Mouse (Mus musculus) thymus, adult 2 months (tissue): ENCODE results near the gene Vmn1r202. TPM values are rescaled to one million over a fixed set of nuclear protein-coding genes. Genes with fewer than 3 reads are reported as not detected.
"Not testable (repeated sequence)": the region's sequence is repeated elsewhere in the genome, so short reads cannot be mapped to it uniquely, and the experiment has no call there.

Source experiments
- DNase-seq: peaks from one replicate; pipeline ENCODE4 v3.0.0; 2021
- H3K27ac ChIP-seq: fragments of 200-500 bp; 2 replicates; pipeline ENCODE4 v1.5.1; 2012; ENCODE audit warnings: low read length, control low read depth; ENCODE audit not compliant: control insufficient read depth, insufficient read depth
- H3K27me3 ChIP-seq: fragments of 200-500 bp; 2 replicates; pipeline ENCODE4 v1.6.1; 2012; ENCODE audit warnings: mild to moderate bottlenecking, low read length, moderate library complexity, mixed read lengths; ENCODE audit not compliant: control insufficient read depth, insufficient read depth
- H3K36me3 ChIP-seq: fragments of 200-500 bp; 2 replicates; pipeline ENCODE4 v1.6.1; 2012; ENCODE audit warnings: mild to moderate bottlenecking, low read length, moderate library complexity; ENCODE audit not compliant: control insufficient read depth, insufficient read depth
- H3K4me1 ChIP-seq: fragments of 200-500 bp; replicated peaks from 2 replicates; pipeline ENCODE4 v1.6.1; 2012; ENCODE audit warnings: low read length; ENCODE audit not compliant: control insufficient read depth, insufficient read depth
- H3K4me3 ChIP-seq: fragments of 200-500 bp; 2 replicates; pipeline ENCODE4 v1.5.1; 2012; ENCODE audit warnings: mild to moderate bottlenecking, low read length, control low read depth, moderate library complexity; ENCODE audit not compliant: control insufficient read depth, insufficient read depth
- CTCF ChIP-seq: fragments of 200-500 bp; IDR thresholded peaks from 2 replicates; pipeline ENCODE4 v1.5.1; 2012; ENCODE audit warnings: mild to moderate bottlenecking, control low read depth, low read length, moderate library complexity, borderline replicate concordance; ENCODE audit not compliant: control insufficient read depth, poor library complexity, insufficient read depth; ENCODE audit errors: extremely low read depth
- POLR2A ChIP-seq: fragments of 200-500 bp; IDR thresholded peaks from 2 replicates; pipeline ENCODE4 v1.6.1; 2012; ENCODE audit warnings: mild to moderate bottlenecking, low read length, control low read depth, moderate library complexity; ENCODE audit not compliant: control insufficient read depth, poor library complexity, insufficient read depth; ENCODE audit errors: extremely low read depth
- WGBS: fragments of 180-500 bp; shearing (Covaris S2); methylation state at CpG from one replicate; pipeline ENCODE4 v1.1.7; 2018; 5-methylcytosine and 5-hydroxymethylcytosine counted together
- polyA plus RNA-seq: library from polyadenylated mRNA; depleted of rRNA; stranded (reverse); fragments of >200 nt; gene quantifications from 2 replicates; pipeline ENCODE4 v1.2.3, GENCODE M21; 2012; rRNA removed

The Vmn1r202 gene
- polyA plus RNA-seq = 0.04 TPM in 1 of 2 replicates, not detected in the other

GRCm38 (mm10) chr13:22505281-22505680, at the start of gene Vmn1r202:
Gene Vmn1r202 (minus strand): TSS chr13:22505381.
- no peaks in the 10 kb centered on the region for H3K4me1 ChIP-seq
- H3K27me3 ChIP-seq = no peaks in the 10 kb centered on the region
- no peak within 1 kb of the TSS for H3K4me3 ChIP-seq
- no peak within 1 kb of the TSS for H3K27ac ChIP-seq
- no peak for TF ChIP-seq POLR2A
- TF ChIP-seq CTCF = no peak
- H3K36me3 ChIP-seq = no peaks in the 10 kb centered on the region
- DNase-seq = no peak

- not testable (repeated sequence) for H3K27me3 ChIP-seq, DNase-seq, H3K27ac ChIP-seq, H3K4me1 ChIP-seq, H3K4me3 ChIP-seq, H3K36me3 ChIP-seq
- WGBS = 75% methylated on average over 1 of the region's 1 CpGs
Measured at GRCm38 (mm10) chr13:22552898-22553297, 47.7 kb upstream of the Vmn1r202 start, which contains the start of gene Vmn1r204. Gene Vmn1r204 (plus strand): TSS chr13:22553198.

GRCm38 (mm10) chr13:22517814-22518213, 12.6 kb upstream of the Vmn1r202 start, which contains the start of gene Vmn1r203:
Gene Vmn1r203 (plus strand): TSS chr13:22518114.
- Histone ChIP-seq H3K4me1 (no peaks in the 10 kb centered on the region), H3K27me3 (no peaks in the 10 kb centered on the region), H3K36me3 (no peaks in the 10 kb centered on the region), H3K27ac (no peak within 1 kb of the TSS), H3K4me3 (no peak within 1 kb of the TSS)
- TF ChIP-seq CTCF (no peak), POLR2A (no peak)
- DNase-seq = no peak

GRCm38 (mm10) chr13:22502431-22502830, 2.8 kb downstream of the Vmn1r202 start:
- Histone ChIP-seq H3K4me3 (no peak overlapping the region), H3K4me1 (no peaks in the 10 kb centered on the region), H3K27ac (no peak overlapping the region), H3K27me3 (no peaks in the 10 kb centered on the region), H3K36me3 (no peaks in the 10 kb centered on the region)
- DNase-seq = no peak
- TF ChIP-seq POLR2A = no peak
- no peak for TF ChIP-seq CTCF
- 70% methylated on average over 3 of the region's 3 CpGs for WGBS

- no peaks in the 10 kb centered on the region for H3K36me3 ChIP-seq
- H3K4me1 ChIP-seq = no peaks in the 10 kb centered on the region
- WGBS = 65% methylated on average over 1 of the region's 1 CpGs
- H3K4me3 ChIP-seq = no peak within 1 kb of the TSS
- no peak within 1 kb of the TSS for H3K27ac ChIP-seq
- no peaks in the 10 kb centered on the region for H3K27me3 ChIP-seq
- DNase-seq = no peak
- TF ChIP-seq POLR2A (no peak), CTCF (no peak)
Measured at GRCm38 (mm10) chr13:22471623-22472022, 33.6 kb downstream of the Vmn1r202 start, which contains the start of gene Vmn1r201. Gene Vmn1r201 (plus strand): TSS chr13:22471923.

GRCm38 (mm10) chr13:22455145-22455544, 50.0 kb downstream of the Vmn1r202 start:
- no peak for TF ChIP-seq POLR2A
- TF ChIP-seq CTCF = no peak
- Histone ChIP-seq H3K36me3 (no peaks in the 10 kb centered on the region), H3K27ac (no peak overlapping the region), H3K4me3 (no peak overlapping the region), H3K4me1 (no peaks in the 10 kb centered on the region), H3K27me3 (no peaks in the 10 kb centered on the region)
- no peak for DNase-seq

Other genes starting within 250 kb of the Vmn1r202 start
- gene Vmn1r195, start 234.9 kb downstream of the Vmn1r202 start, polyA plus RNA-seq = not detected in 2 replicates
- gene Vmn1r196, start 215.5 kb downstream of the Vmn1r202 start, polyA plus RNA-seq = not detected in 2 replicates
- not detected in 2 replicates for gene Vmn1r197, start 180.8 kb downstream of the Vmn1r202 start, polyA plus RNA-seq
- not detected in 2 replicates for gene Vmn1r198, start 155.0 kb downstream of the Vmn1r202 start, polyA plus RNA-seq
- not detected in 2 replicates for gene Vmn1r199, start 125.6 kb downstream of the Vmn1r202 start, polyA plus RNA-seq
- not detected in 2 replicates for gene Vmn1r200, start 115.0 kb downstream of the Vmn1r202 start, polyA plus RNA-seq
- not detected in 2 replicates for gene Vmn1r201, start 33.5 kb downstream of the Vmn1r202 start, polyA plus RNA-seq
- not detected in 2 replicates for gene Vmn1r203, start 12.7 kb upstream of the Vmn1r202 start, polyA plus RNA-seq
- not detected in 2 replicates for gene Vmn1r204, start 47.8 kb upstream of the Vmn1r202 start, polyA plus RNA-seq
- not detected in 2 replicates for gene Vmn1r205, start 87.6 kb upstream of the Vmn1r202 start, polyA plus RNA-seq
- gene Vmn1r206, start 118.9 kb upstream of the Vmn1r202 start, polyA plus RNA-seq = not detected in 2 replicates
- not detected in 2 replicates for gene Vmn1r207-ps, start 224.2 kb upstream of the Vmn1r202 start, polyA plus RNA-seq